Mouse (Mus musculus) embryonic fibroblast, embryonic 13.5 days (primary cell): Measurements from ENCODE around the gene Spag9. TPM values are rescaled to one million over a fixed set of nuclear protein-coding genes. Genes with fewer than 3 reads are reported as not detected.

Experiments
- H3K27ac ChIP-seq: 2 replicates; pipeline ENCODE4 v1.5.1; 2012; ENCODE audit warnings: low read length, control low read depth, inconsistent platforms; ENCODE audit not compliant: insufficient read depth
- H3K4me1 ChIP-seq: 2 replicates; pipeline ENCODE4 v1.6.1; 2011; ENCODE audit warnings: low read length; ENCODE audit not compliant: control insufficient read depth, insufficient read depth
- H3K4me3 ChIP-seq: 2 replicates; pipeline ENCODE4 v1.5.1; 2011; ENCODE audit warnings: mild to moderate bottlenecking, control low read depth, low read length; ENCODE audit not compliant: insufficient read depth
- CTCF ChIP-seq: IDR thresholded peaks from 2 replicates; pipeline ENCODE4 v1.5.1; 2011; ENCODE audit warnings: mild to moderate bottlenecking, control low read depth, low read length, moderate library complexity, borderline replicate concordance; ENCODE audit not compliant: insufficient read depth
- POLR2A ChIP-seq: IDR thresholded peaks from 2 replicates; pipeline ENCODE4 v1.6.1; 2011; ENCODE audit warnings: low read depth, mild to moderate bottlenecking, control low read depth, low read length, moderate library complexity
- polyA plus RNA-seq: library from polyadenylated mRNA; stranded (reverse); fragments of >200 nt; gene quantifications from 2 replicates; pipeline ENCODE4 v1.2.4, GENCODE M21; 2011; ENCODE audit warnings: low read depth; ENCODE audit not compliant: missing spikeins, insufficient read length

The Spag9 gene
- polyA plus RNA-seq, 1 experiment: 93.7 TPM

DNA sequence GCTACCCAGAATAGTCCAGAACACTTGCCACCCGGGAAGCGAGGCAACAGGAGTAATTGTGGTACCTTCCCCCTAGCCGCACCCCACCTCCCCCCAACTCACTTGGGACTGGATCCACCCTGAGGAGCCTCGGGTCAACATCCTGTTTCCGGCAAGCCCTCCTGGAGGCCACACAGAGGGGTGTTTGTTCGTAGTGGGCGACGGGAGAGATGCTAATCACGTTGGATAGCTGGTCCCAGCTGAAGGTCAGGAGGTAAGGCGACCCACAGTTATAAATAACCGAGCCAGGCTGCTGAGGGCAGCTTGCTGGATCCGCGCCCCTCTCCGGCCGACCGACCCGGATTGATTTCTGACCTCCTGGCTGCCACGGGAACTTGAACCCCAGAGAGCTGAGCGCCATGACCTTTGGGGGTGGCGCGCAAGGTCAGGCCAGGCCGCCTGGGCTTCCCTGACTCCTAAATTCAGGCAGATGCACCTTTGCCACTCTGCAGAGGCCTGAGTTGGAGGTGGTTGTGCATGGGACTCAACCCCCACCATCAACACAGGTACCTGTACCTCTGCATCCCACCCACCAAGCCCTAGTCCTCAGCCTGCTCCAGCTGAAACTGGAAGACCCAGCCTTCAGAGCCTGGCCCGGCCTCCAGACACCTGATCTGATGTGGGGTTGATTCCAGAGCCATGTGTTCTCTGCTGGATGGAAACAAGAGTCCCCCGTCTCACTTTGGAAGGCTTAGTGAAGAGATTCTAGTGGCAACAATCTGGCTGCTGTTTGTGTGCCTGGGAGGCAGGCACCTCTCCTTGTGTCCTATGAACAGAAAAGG lies 142.7 kb downstream of the Spag9 start:
- Histone ChIP-seq H3K27ac (no peak overlapping the region), H3K4me1 (no peaks in the 10 kb centered on the region), H3K4me3 (no peak overlapping the region)
- TF ChIP-seq CTCF: no peak
- TF ChIP-seq POLR2A: no peak

DNA sequence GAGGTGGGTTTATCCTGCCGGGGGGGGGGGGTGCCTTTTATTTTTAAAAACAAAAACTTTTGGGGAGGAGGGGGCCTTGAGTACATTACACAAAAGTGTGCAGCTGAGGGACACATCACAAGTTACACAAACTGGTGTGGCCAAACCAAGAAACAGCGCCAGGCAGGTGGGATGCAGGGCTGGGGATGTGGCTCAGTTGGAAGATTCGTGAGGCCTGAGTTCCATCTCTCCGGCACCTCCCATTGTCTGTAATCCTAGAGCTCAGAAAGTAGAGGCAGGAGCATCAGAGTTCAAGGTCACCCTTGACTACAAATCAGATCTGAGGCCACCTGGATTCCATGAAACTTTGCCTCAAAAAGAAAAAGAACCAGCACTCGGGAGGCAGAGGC lies 143.3 kb downstream of the Spag9 start:
- Histone ChIP-seq H3K27ac (no peak overlapping the region), H3K4me1 (no peaks in the 10 kb centered on the region), H3K4me3 (no peak overlapping the region)
- TF ChIP-seq POLR2A (no peak), CTCF (no peak)

DNA sequence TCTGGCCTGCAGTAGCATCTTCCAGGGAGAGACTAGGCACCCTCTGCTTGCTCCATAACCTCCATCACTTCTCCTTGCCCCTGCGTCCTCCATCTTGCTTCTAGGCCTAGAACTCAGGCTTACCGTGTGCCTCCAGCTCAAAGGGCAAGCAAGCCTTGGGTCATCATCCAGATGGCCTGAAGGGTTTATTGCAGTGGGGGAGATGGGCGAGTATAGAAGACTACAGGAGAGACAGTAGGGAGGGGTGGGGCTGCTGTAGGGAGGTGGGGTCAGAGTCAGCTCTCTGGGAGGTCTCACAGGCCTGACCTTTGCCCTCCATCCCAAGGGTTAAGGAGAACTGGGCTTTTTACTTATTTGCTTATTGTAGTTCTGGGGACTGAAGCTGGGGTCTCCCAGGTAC lies 144.6 kb downstream of the Spag9 start:
- Histone ChIP-seq H3K4me1 (no peaks in the 10 kb centered on the region), H3K27ac (no peak overlapping the region), H3K4me3 (no peak overlapping the region)
- TF ChIP-seq CTCF: no peak
- TF ChIP-seq POLR2A: no peak

DNA sequence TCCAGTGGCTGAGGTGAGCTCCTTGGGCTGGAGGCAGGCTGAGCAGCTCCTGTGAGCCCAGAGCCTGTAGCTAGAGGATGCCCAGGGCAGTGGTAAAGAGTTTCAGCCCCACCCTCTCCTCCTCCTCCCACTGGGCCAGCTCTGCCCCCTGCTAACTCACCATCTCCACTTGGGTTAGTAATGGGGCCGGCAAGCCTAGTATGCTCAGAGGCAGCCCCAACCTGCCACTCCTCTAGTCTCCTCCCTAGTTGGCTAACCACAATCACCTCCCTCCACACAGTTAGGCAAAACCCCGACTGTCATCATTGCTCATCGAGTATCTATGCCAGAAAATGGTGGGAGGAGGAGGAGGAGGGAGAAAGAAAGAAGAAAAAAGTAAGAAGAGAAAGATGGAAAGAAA lies 145.7 kb downstream of the Spag9 start:
- Histone ChIP-seq H3K4me1 (no peaks in the 10 kb centered on the region), H3K4me3 (no peak overlapping the region), H3K27ac (no peak overlapping the region)
- TF ChIP-seq CTCF (no peak), POLR2A (no peak)

DNA sequence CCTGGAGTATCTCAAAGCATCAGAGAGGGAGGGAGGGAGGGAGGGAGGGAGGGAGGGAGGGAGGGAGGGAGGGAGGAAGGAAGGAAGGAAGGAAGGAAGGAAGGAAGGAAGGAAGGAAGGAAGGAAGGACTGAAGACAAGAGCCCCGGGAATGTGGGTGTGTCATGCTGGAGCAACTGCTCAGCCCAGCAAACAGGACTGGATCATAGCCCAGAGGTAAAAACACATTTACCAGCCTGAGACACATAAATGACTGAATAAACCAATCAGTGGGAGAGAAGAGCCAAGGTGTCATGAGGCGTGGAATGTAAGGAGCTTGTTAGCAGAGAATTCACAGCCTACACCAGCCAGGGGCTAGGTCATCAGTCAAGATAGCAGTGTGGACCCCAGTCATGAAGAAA lies 147.4 kb downstream of the Spag9 start:
- Histone ChIP-seq H3K4me3 (no peak overlapping the region), H3K27ac (no peak overlapping the region), H3K4me1 (no peaks in the 10 kb centered on the region)
- TF ChIP-seq CTCF: no peak

DNA sequence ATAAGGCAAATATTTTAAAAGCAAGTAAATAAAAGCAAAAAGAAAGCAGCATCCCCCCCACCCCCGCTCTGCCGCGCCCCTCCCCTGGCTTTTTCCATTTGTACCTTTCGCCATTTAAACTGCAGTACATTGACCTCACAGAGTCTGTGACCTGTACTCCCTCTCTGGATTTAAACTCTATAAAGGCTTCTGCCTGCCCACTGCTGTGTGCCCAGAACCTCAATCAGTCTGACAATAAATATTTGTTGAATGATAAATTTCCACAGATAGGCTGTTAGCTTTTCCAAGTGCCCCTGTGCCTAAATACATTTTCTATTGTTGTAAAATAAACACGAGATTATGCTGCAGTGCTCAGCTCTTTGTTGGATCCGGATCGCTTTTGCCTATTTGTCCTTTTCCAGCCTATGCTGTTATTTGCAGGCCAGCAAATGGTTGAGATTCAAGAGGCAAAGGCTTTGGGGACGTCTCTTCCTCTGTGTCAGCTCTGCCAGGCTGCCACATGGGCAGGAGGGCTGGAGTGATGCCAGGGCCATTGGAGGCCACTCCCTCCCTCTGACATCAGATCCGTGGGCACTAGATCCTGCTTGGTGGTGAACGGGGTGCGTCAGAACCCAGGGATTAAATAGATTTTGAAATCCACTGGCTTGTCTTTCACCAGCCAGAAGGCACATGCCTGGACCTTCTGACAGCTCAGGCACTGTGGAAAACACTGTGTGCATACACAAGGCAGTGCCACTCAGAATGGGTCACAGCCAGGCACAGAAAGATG lies 149.1 kb downstream of the Spag9 start:
- H3K4me3 ChIP-seq: no peak overlapping the region
- H3K4me1 ChIP-seq: no peaks in the 10 kb centered on the region
- TF ChIP-seq CTCF (no peak), POLR2A (no peak)
- no peak overlapping the region for H3K27ac ChIP-seq

DNA sequence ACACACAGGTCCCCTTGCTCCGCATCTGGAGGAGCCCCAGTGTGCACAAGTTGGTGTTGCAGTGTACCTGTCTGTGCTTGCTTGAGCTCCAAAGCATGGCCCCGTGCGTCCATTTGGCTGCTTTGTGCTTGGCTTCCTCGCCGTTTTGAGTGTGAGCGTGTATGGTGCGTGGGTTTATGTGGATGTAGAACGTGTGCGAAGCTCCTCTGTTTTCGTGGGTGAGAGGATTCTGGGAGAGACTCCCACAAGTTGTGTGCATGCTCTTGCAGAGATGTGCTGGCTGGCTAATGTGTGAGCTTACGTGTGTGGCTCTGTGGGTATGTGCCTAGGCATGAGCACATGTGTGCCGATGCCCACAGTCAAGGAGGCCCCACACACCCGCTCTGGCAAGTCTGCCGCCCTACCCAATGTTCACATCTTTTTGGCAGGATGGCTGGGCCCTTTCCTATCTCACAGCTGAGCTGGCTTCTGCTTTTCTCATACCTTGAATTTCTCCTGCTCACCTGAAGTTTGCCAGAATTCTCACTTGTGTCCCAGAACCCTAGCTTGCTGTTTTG lies 150.2 kb downstream of the Spag9 start:
- H3K4me3 ChIP-seq: no peak overlapping the region
- TF ChIP-seq POLR2A (no peak), CTCF (no peak)
- no peaks in the 10 kb centered on the region for H3K4me1 ChIP-seq
- no peak overlapping the region for H3K27ac ChIP-seq

DNA sequence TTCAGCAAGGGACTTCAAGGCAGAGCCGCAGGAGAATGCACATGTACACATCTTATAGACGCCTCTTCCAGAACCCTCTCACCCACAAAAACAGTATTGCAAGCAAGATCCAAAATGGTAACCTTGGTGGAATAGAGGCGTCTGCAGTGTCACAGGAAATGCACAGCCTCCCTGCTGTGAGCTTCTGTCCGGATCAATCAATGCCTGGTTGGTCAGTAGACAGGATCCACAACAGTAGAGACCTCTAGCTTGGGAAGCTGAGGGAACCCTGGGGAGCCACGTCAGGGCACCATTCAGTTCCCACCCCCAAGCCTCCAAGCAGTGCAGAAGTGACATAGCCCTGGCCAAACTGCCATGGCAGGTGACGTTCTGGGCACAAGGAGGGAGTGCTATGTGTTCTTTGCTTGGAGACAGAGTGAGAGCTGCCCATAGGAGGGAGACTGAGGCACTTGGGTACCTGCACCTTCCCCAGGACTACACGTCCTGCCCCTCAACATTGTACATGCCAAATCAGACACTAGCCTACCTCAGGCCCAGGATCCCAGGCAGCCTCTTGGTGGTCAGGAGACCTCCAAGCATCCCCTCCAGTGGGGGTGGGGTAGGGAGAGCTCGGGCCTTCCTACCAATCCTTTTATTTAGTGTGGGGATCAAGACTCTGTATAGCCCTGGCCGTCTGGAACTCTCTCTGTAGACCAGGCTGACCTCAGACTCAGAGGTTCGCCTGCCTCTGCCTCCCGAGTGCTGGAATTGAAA lies 151.0 kb downstream of the Spag9 start:
- no peak overlapping the region for H3K4me3 ChIP-seq
- no peak for TF ChIP-seq CTCF
- TF ChIP-seq POLR2A: no peak
- H3K4me1 ChIP-seq: no peaks in the 10 kb centered on the region
- no peak overlapping the region for H3K27ac ChIP-seq

DNA sequence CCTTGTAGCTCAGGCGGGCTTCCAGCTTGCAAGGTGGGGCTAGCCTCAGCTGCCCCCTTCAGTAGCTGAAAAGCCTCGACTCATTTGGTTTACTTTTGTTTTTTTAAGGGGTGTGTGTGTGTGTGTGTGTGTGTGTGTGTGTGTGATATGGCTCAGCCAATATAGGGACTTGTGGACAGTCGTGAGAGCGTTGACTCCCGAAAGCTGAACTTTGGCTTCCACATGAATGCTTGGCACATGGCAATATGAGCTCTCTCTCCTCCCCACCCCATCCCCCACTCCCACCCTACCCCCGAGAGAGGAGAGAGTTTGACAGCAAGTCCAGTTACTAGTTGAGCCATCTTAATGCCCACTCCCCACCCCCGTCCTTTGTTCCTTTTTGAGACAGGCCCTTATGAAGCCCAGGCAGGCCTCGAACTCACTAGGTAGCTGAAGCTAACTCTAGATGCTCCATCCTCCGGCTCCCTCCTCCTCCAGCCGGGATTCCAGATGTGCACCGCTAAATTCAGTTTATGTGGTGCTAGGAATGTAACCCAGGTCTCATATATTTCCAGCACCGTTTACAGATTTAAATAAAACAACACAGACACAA lies 152.3 kb downstream of the Spag9 start:
- TF ChIP-seq CTCF (no peak), POLR2A (no peak)
- no peak overlapping the region for H3K27ac ChIP-seq
- no peak overlapping the region for H3K4me3 ChIP-seq
- H3K4me1 ChIP-seq: no peaks in the 10 kb centered on the region
